Mouse (Mus musculus): ENCODE data around the gene Anxa6.

DNA sequence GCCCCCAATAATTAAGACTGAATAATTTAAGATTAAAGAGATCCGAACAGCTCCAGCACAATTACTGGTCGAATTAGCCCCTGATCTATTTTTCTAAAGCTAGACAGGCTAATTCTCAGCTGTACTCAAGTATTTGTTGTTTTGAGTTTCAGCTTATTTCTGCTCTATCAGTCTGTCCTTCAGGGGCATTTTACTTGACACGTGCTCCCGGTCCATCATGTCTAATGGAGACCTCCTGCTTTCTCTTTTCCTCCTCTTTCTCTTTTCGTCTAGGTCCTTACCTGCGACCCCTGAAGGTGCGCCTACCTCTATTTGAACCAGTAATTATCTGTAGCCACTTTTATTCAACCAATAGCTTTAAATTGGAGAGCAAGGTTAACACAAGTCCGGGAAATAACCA lies 78.5 kb downstream of the Anxa6 start:
- TF ChIP-seq CTCF (IDR thresholded peaks at IDR 0.05; ENCODE audit: low read depth, low read length) (no peak), POLR2A (IDR thresholded peaks at IDR 0.05; ENCODE audit: borderline replicate concordance, low read depth, low read length) (no peak)

Data from bone marrow macrophage, adult 2 months (primary cell).